Mouse (Mus musculus): ENCODE results near the gene Ccser1. TPM values are rescaled to one million over a fixed set of nuclear protein-coding genes. Genes with fewer than 3 reads are reported as not detected.
A peak's percentile ranks its signal among the peaks of the same experiment; 100 is the strongest.

The Ccser1 gene
- polyA plus RNA-seq, 1 experiment from 2014 or later, result 17.0 TPM

DNA sequence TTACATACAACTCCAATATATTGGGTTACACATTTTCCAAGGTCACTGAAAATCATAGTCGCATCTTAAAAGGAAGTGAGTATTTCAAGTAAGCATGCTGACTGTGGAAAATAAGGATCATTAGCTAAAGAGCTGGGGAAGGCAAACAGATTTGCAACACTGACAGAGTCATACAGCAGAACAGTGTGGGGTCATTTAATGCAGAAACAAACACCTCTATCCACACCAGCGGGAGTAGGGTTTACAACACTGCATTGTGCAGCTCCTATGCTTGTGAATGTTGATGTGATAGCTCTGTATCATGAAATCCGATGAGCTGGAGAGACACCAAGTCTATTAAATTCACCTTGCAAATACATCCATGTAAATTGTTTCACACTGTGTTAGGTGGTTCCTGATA is 202.9 kb downstream of the Ccser1 start:
- H3K27me3 ChIP-seq, result no peaks in the 10 kb centered on the region
- no peak overlapping the region for H3K27ac ChIP-seq
- no peak for ATAC-seq (replicated peaks; ENCODE audit: low FRiP score)
- no peaks in the 10 kb centered on the region for H3K36me3 ChIP-seq
- H3K9ac ChIP-seq, result no peak overlapping the region
- no peaks in the 10 kb centered on the region for H3K9me3 ChIP-seq (replicated peaks)
- H3K4me3 ChIP-seq (replicated peaks), result no peak overlapping the region
- 44% methylated on average over 3 of the region's 3 CpGs for WGBS
- no peak overlapping the region for H3K4me2 ChIP-seq
- H3K4me1 ChIP-seq, result no peaks in the 10 kb centered on the region

DNA sequence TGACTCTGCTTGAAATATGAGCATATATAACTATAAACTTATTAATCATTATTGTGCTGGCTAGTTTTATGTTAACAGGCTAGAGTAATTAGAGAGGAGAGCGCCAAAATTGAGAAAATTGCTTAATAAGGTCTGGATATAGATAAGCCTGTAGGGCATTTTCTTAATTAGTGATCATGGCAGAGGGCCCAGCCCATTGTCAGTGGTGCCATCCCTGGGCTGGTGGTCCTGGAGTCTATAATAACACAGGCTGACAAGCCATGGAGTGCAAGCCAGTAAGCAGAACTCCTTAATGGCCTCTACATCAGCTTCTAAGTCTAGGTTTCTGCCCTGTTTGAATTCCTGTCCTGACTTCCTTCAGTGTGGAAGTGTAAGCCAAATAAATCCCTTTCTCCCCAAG is 206.9 kb downstream of the Ccser1 start:
- Histone ChIP-seq H3K27me3 (no peaks in the 10 kb centered on the region), H3K27ac (no peak overlapping the region), H3K4me2 (no peak overlapping the region), H3K9me3 (replicated peaks) (no peaks in the 10 kb centered on the region), H3K36me3 (no peaks in the 10 kb centered on the region), H3K4me3 (replicated peaks) (no peak overlapping the region), H3K4me1 (no peaks in the 10 kb centered on the region), H3K9ac (no peak overlapping the region)
- no peak for ATAC-seq (replicated peaks; ENCODE audit: low FRiP score)
- WGBS, result 68% methylated on average over 1 of the region's 1 CpGs

DNA sequence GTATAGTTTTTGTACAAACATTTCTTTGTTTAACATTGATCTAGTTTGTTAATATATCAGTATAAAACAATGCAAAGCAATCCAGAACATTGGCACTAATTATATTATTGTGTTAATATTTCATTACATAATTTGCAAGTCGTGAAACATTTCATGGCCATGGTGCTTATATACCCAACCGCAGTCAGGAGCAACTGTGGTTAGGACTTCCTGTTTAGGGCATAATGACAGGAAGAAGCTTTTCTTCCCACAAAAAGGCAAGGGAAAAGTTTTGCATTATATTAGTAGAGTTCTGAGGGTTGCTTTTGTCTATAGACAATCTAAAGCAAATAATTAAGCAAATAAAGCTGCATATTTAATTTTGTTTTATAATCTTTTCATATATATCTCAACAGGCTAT is 247.4 kb downstream of the Ccser1 start:
- no peaks in the 10 kb centered on the region for H3K36me3 ChIP-seq
- H3K4me2 ChIP-seq, result no peak overlapping the region
- H3K27ac ChIP-seq, result no peak overlapping the region
- H3K9me3 ChIP-seq (replicated peaks), result no peaks in the 10 kb centered on the region
- no peaks in the 10 kb centered on the region for H3K27me3 ChIP-seq
- H3K4me3 ChIP-seq (replicated peaks), result no peak overlapping the region
- ATAC-seq (replicated peaks; ENCODE audit: low FRiP score), result no peak
- WGBS, result 76% methylated on average over 2 of the region's 2 CpGs
- no peak overlapping the region for H3K9ac ChIP-seq
- 0 out of 2 replicates have a peak, but pooled peaks cover 7% of the 10 kb centered on the region for H3K4me1 ChIP-seq

DNA sequence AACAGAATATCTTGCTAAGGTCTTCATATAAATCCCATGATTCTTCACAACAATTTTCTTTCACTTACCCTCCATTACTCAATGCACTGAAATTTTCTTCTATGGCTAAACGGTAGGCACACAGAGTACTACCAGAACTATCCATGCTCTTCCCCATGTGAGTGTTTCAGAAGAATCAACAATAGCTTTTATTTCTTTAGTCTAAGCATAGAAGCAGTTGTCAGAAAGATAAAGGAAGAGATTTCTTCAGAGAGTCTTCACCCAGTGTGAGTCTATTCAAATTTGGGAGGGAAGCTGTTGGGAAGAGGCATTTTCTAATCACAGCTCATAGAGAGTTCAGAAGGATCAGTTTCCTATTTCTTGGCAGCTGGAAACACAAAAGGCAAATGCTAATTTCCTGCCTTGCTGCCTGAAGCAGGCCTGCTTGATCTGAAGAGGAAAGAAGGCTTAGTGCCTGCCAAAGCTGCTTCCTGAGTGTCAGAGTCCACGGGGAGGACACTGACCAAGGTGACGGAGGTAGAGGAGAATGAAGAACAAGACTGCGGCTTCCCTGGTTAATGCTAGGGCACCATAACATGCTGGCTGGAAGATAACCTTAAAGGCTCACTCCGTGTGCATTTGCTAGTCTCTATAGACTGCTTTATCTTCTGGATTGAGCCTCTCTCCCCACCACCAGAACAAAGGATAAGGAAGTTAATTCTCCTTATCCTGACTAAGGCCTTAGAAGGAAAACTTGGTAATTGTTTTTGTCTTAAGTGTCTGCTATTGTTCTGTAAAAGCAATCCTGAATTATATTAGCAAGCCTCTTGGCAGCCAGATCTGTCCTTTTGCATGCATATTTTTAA is 251.0 kb downstream of the Ccser1 start:
- Histone ChIP-seq H3K4me3 (replicated peaks) (no peak overlapping the region), H3K27me3 (no peaks in the 10 kb centered on the region), H3K36me3 (no peaks in the 10 kb centered on the region), H3K4me2 (no peak overlapping the region), H3K4me1 (0 out of 2 replicates have a peak, but pooled peaks cover 7% of the 10 kb centered on the region), H3K27ac (peak overlapping the region; percentile 68), H3K9ac (no peak overlapping the region), H3K9me3 (replicated peaks) (no peaks in the 10 kb centered on the region)
- ATAC-seq (replicated peaks; ENCODE audit: low FRiP score), result peak; percentile 84
- 32% methylated on average over 5 of the region's 5 CpGs for WGBS

DNA sequence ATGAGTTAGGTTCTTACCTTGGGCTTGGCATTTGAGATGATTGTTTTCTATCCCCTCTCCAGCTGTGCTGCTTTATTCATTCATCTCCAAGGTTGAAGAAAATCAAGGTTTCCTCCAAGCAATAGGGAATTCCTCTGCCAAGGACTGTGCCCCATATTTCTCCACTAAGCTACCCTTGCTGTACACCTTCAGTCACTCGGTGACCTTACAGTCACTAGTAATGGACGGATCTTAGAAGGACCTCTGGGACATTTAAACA is 251.5 kb downstream of the Ccser1 start:
- Histone ChIP-seq H3K4me1 (0 out of 2 replicates have a peak, but pooled peaks cover 7% of the 10 kb centered on the region), H3K4me2 (no peak overlapping the region), H3K27me3 (no peaks in the 10 kb centered on the region), H3K9me3 (replicated peaks) (no peaks in the 10 kb centered on the region), H3K36me3 (no peaks in the 10 kb centered on the region), H3K4me3 (replicated peaks) (no peak overlapping the region), H3K27ac (peak overlapping the region; percentile 68; the same call in 1 of the 2 replicates), H3K9ac (no peak overlapping the region)
- no peak for ATAC-seq (replicated peaks; ENCODE audit: low FRiP score)
- 72% methylated on average over 2 of the region's 2 CpGs for WGBS

DNA sequence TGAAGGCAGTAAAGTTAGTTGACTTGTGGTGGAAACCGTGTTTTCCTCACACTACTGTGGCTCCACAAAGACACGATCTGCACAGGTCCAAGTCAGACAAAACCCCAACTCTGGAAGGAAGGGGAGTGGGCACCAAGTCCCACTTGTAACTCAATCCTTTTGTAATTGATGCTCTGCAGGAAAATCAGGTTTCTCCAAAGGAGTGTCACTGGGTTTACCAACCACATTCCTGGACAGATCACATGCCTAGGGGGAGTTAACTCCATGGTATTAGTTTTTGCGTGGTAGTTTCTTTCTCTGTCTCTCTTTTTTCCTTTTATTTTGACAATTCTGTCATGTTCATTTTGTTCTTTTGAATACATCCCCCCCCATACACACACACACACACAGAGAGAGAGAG is 252.0 kb downstream of the Ccser1 start:
- H3K36me3 ChIP-seq, result no peaks in the 10 kb centered on the region
- ATAC-seq (replicated peaks; ENCODE audit: low FRiP score), result 0 out of 2 replicates have a peak, but pooled peaks have one; percentile 59
- H3K27me3 ChIP-seq, result no peaks in the 10 kb centered on the region
- 53% methylated on average over 3 of the region's 3 CpGs for WGBS
- 0 out of 2 replicates have a peak overlapping the region, but pooled peaks have one; percentile 68 for H3K27ac ChIP-seq
- no peak overlapping the region for H3K9ac ChIP-seq
- H3K9me3 ChIP-seq (replicated peaks), result no peaks in the 10 kb centered on the region
- no peak overlapping the region for H3K4me2 ChIP-seq
- 0 out of 2 replicates have a peak, but pooled peaks cover 7% of the 10 kb centered on the region for H3K4me1 ChIP-seq
- H3K4me3 ChIP-seq (replicated peaks), result no peak overlapping the region

DNA sequence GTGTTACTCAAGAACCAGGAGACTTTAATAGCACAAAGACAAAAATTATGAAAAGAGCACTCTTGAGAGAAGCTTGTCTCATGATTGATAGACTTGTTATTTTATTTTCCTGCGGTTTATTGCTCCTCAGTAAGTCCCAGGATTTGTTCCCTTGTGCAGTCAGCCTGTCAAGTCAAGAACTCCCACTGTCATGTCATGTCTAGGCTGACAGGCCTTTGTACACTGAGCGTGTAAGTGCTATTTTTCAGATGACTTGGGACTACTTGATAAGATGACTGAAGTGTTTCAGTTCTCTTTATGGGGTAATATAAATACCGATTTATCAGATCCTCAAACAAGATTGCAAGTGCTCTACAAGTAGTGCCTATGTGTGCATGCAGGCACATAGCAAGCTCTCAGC is 252.6 kb downstream of the Ccser1 start:
- 47% methylated on average over 3 of the region's 3 CpGs for WGBS
- ATAC-seq (replicated peaks; ENCODE audit: low FRiP score), result no peak
- H3K27ac ChIP-seq, result no peak overlapping the region

DNA sequence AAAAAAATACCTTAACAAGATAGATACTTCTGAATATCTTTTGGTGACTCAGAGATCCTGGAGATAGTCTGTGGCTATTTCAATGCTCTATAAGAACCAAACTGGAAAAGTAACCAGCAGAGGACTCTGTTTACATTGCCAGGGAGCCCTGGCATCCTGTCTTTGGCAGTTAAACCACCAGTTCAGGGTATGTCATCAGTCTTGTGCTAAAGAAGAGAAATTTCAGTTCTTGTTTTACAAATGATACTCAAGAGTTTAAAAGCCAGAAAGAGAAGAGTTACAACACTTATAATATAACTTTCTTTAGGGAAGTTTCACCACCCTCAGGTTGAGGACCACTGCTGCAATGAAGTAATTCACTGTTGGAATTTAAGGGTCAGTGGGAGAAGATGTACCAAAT is 258.0 kb downstream of the Ccser1 start:
- no peak overlapping the region for H3K9ac ChIP-seq

More for the DNA sequence above, 252.6 kb downstream of the Ccser1 start:
- no peaks in the 10 kb centered on the region for H3K36me3 ChIP-seq
- no peaks in the 10 kb centered on the region for H3K27me3 ChIP-seq
- no peak overlapping the region for H3K4me2 ChIP-seq
- no peaks in the 10 kb centered on the region for H3K9me3 ChIP-seq (replicated peaks)
- no peak overlapping the region for H3K4me3 ChIP-seq (replicated peaks)
- 0 out of 2 replicates have a peak, but pooled peaks cover 7% of the 10 kb centered on the region for H3K4me1 ChIP-seq
- H3K9ac ChIP-seq, result no peak overlapping the region

DNA sequence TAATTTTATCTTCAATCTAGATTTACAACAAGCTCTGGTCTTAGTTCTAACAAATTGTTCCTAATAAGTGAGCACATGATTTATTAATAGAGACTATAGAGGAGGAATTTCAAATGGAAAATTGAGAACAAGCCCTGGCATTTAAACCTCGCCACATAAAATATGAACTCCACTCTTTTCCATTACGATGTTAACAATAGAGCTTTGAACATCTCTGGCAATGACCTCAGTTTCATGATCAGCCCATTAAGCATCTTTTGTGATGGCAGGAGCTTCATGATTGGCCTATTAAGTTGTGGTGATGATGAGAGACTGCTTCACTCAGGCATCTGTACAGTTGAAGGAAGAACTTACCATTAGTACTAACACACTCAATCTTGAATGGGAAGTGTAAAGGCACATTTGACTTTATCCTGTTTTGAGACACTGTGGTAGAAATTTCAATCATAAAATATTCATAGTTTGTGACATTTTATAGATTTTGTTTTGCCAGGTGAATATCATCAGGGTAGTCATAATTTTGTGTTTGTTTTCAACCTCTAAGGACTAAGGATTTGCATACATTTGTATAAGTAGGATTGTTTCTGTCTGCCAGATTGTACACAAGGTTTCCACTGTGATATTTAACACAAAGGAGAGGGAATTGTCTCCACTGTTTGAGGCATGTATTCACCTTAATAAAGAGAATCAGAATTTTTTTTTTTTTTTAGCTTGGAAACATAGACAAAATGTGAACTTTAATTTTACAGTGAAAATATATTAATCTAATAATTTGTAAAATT is 291.4 kb downstream of the Ccser1 start:
- Histone ChIP-seq H3K9me3 (replicated peaks) (no peaks in the 10 kb centered on the region), H3K27ac (no peak overlapping the region), H3K36me3 (no peaks in the 10 kb centered on the region), H3K4me3 (replicated peaks) (no peak overlapping the region), H3K9ac (no peak overlapping the region), H3K4me2 (no peak overlapping the region), H3K27me3 (no peaks in the 10 kb centered on the region), H3K4me1 (no peaks in the 10 kb centered on the region)
- WGBS, result 88% methylated on average over 2 of the region's 2 CpGs
- no peak for ATAC-seq (replicated peaks; ENCODE audit: low FRiP score)

More for the DNA sequence above, 258.0 kb downstream of the Ccser1 start:
- Histone ChIP-seq H3K27ac (no peak overlapping the region), H3K4me2 (no peak overlapping the region), H3K4me1 (no peaks in the 10 kb centered on the region), H3K36me3 (no peaks in the 10 kb centered on the region), H3K9me3 (replicated peaks) (no peaks in the 10 kb centered on the region), H3K4me3 (replicated peaks) (no peak overlapping the region), H3K27me3 (no peaks in the 10 kb centered on the region)
- ATAC-seq (replicated peaks; ENCODE audit: low FRiP score), result no peak

DNA sequence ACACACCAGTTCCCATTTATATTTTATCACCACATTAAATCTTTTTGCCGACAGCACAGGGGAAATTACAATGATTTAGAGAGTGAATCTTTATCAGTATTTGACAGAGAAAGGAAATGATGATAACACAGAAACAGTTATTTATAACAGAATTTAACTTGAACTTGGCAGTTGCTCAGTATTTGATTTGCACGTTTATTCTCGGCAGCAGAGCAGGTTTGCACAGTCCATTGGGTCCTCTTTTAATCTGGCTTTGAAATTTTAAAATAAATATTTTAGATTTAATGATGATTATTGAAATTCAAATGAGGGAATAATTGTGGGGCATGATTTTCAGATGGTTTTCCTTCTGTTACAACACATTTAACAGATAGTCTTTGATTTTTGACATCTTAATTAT is 305.2 kb downstream of the Ccser1 start:
- H3K4me3 ChIP-seq (replicated peaks), result no peak overlapping the region
- H3K27ac ChIP-seq, result no peak overlapping the region
- ATAC-seq (replicated peaks; ENCODE audit: low FRiP score), result no peak
- H3K36me3 ChIP-seq, result no peaks in the 10 kb centered on the region
- WGBS, result 50% methylated on average over 3 of the region's 3 CpGs
- no peak overlapping the region for H3K4me2 ChIP-seq
- no peaks in the 10 kb centered on the region for H3K27me3 ChIP-seq
- H3K9me3 ChIP-seq (replicated peaks), result no peaks in the 10 kb centered on the region
- no peak overlapping the region for H3K9ac ChIP-seq
- H3K4me1 ChIP-seq, result no peaks in the 10 kb centered on the region

DNA sequence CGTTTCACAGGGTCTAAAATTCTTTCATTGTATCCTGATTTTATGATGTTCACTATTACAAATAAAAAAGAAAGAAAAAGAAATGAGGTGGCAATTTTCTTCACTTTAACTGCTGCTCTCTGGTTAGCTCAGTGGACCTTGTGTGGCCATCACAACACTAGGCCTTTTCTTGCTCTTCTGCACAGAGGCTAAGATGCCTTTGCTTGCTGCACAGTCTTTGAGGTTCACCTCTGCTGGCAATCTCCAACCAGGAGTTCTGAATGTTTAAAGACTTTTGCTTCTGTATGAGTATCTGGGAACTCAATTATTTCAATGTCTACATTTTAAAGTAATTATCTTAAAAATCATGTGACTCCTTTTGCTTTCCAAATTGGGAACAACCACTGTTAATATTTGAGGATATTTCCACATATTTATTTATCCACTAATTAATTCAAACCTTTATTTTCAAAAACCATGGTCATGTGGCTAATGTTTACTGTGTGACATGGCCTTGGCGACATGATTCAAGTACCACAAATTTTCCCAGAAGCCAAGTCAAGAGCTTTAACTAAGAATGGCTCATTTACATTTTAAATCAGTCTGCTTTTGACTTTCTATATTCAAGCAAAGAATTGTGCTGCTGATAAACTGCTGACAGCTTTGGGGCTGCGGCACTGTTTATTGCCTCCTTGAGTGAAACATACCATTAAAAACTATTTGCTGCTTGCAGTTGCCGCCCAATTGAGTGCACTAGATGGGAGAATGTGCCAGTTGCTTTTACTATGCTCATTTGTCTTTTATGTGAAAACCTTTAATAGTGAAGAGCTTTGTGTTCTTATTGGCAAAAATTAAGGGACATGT is 312.1 kb downstream of the Ccser1 start:
- no peak for ATAC-seq (replicated peaks; ENCODE audit: low FRiP score)
- 61% methylated on average over 4 of the region's 4 CpGs for WGBS
- no peaks in the 10 kb centered on the region for H3K27me3 ChIP-seq

DNA sequence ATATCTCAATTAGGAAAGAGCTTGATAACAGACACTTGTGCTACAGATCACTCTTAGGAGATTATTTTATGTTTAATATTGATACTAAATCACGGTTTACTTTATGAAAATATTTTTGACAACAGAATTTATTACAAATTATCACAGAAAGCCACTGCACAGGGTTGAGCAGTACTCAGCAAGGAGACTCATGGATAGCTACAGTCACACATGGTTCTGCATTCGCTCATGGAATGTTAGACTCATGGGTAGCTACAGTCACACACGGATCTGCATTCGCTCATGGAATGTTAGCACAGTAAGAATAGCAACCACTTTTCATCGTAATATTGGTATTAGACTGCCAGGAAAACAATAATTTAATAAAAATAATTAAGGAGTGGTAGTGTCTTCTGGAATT is 313.3 kb downstream of the Ccser1 start:
- ATAC-seq (replicated peaks; ENCODE audit: low FRiP score), result no peak
- Histone ChIP-seq H3K9ac (no peak overlapping the region), H3K27ac (no peak overlapping the region), H3K27me3 (no peaks in the 10 kb centered on the region), H3K4me1 (no peaks in the 10 kb centered on the region), H3K4me3 (replicated peaks) (no peak overlapping the region), H3K9me3 (replicated peaks) (no peaks in the 10 kb centered on the region), H3K36me3 (no peaks in the 10 kb centered on the region), H3K4me2 (no peak overlapping the region)
- 93% methylated on average over 5 of the region's 5 CpGs for WGBS

More for the DNA sequence above, 312.1 kb downstream of the Ccser1 start:
- Histone ChIP-seq H3K4me2 (no peak overlapping the region), H3K36me3 (no peaks in the 10 kb centered on the region), H3K9ac (no peak overlapping the region), H3K9me3 (replicated peaks) (no peaks in the 10 kb centered on the region), H3K4me3 (replicated peaks) (no peak overlapping the region), H3K4me1 (no peaks in the 10 kb centered on the region), H3K27ac (no peak overlapping the region)
